Mouse (Mus musculus) embryo, embryonic 10.5 days (tissue): ENCODE results near the gene Fanca.
"Not testable (repeated sequence)": the region's sequence is repeated elsewhere in the genome, so short reads cannot be mapped to it uniquely, and the experiment has no call there.

Experiments
- DNase-seq: peaks from one replicate; pipeline ENCODE4 v3.0.0-alpha.2; 2015; ENCODE audit warnings: low spot score

The Fanca gene

DNA sequence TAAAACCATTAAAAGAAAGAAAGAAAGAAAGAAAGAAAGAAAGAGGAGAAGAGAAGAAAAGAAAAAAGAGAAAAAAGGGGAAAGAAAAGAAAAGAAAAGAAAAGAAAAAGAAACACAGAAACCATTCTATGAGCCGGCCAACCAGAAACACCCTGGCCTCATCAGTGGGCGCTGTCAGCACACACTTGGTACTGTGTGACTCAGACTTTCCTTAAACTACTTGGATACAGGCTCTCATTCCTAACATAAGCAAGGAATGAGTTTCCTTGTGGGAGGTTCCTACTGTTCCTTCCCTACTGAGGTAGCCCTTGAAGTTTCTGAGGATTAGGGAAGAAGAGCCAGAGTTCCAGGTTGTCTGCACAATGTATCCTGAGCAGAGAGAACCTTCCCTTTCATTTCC, 12.9 kb upstream of the Fanca start:
- no peak for DNase-seq

DNA sequence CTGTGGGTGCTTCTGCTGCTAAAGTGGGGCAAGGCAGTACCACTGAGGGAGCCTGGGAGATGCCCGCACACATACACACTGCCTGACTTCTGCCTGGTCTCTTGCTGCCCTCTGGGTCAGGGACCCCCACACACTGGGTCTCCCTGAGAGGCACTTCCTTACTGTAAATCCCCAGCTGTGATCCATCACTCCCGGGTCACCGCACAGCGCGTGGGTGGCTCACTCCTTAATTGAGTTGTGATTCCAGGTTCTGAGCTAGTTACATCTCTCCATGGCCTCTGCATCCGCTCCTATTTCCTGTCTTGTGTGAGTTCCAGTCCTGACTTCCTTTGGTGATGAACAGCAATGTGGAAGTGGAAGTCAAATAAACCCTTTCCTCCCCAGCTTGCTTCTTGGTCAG, 12.3 kb upstream of the Fanca start:
- no peak for DNase-seq

DNA sequence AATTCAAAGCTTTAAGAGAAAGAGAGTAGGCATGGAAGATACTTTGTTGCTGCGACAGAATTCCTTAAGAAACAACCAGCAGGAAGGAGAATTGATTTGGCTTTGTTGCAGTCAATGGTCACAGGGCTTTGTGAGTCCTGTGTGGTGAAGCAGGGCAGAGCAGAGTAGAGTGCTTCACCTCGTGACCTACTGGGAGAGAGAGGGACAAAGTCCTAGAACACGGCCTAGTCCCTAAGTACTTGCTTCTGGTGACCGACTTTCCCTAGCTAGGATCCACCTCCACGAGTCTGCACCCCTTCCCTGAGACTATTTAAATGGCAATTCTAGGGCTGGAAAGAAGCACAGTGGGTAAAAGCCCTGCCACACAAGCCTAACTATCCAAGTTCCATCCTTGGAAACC, 11.6 kb upstream of the Fanca start:
- DNase-seq, result no peak

GRCm38 (mm10) chr8:123329350-123329749, 11.0 kb upstream of the Fanca start:
- DNase-seq, result no peak

DNA sequence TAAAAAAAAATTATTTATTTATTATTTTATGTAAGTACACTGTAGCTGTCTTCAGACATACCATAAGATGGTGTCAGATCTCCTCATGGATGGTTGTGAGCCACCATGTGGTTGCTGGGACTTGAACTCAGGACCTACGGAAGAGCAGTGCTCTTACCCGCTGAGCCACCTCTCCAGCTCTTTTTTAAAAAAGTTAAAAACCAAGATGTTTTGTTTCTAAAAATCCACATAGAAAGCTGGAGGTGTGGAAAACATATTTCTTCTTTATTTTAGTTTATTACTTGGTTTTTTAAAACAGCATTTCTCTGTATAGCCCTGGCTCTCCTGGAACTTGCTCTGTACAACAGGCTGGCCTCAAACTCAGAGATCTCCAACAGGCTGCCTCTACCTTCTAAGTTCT, 10.2 kb upstream of the Fanca start:
- DNase-seq, result no peak

GRCm38 (mm10) chr8:123319522-123320164, 1.3 kb upstream of the Fanca start:
- DNase-seq, result peak; percentile 80

GRCm38 (mm10) chr8:123317781-123318466, 452 bp downstream of the Fanca start:
- DNase-seq, result no peak

- DNase-seq, result no peak
Measured at GRCm38 (mm10) chr8:123308738-123309137, 9.6 kb downstream of the Fanca start.

DNA sequence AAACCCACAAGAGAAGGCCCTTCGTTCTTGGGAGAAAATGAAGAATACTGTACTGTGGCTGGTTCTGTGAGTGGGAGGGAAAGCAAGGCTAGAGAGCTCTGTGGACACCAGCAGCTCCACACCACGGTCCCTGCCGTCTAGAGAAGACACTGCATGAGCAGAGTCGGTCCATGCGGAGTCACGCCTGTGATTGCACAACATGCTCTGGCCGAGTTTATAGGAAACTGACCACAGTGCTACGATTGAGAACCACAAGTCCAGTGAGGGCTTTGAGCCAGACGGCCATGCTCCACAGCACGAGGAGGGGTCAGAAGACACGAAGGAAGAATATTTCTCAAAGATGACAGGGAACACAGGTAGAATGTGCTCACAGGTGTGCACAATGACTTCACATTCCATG, 20.1 kb downstream of the Fanca start:
- no peak for DNase-seq

- DNase-seq, result no peak
Measured at GRCm38 (mm10) chr8:123292785-123293184, 25.6 kb downstream of the Fanca start.

GRCm38 (mm10) chr8:123292281-123292680, 26.1 kb downstream of the Fanca start:
- DNase-seq, result no peak

DNA sequence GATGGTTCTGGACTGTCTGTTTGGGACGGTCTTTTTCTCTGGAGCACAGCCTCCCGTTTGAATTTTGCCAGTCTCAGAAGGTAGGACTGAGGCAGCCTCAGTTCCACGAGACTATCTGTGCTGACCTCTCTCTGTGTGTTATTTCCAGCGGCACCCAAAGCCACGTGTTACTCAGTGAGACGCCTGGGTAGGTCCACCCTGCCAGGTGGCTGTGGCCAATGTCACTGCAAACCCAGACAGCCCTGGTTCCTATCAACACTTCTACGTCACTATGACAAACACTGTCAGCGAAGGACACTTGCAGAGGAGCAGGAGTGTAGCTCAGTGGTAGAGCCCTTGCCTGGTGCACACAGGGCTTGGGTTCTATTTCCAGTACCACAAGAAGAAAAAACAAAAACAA, 26.7 kb downstream of the Fanca start:
- DNase-seq, result no peak

DNA sequence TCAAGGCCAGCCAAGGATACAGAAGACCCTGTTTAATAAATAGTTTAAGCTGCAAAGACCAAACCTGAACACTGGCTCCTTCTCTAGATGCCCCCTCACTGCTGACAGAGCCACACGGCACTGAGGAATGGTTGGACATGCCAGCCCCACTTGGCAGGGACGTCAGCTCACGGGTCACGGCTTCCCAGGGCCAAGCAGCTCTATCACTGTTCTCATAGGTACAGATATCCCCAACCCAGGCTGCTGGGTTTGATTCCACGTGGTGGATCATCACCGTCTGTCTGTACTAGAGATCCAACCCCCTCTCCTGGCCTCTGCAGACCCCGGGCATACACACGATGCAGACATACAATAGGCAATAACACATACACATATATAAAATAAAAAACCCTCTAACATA, 27.7 kb downstream of the Fanca start:
- DNase-seq, result no peak

DNA sequence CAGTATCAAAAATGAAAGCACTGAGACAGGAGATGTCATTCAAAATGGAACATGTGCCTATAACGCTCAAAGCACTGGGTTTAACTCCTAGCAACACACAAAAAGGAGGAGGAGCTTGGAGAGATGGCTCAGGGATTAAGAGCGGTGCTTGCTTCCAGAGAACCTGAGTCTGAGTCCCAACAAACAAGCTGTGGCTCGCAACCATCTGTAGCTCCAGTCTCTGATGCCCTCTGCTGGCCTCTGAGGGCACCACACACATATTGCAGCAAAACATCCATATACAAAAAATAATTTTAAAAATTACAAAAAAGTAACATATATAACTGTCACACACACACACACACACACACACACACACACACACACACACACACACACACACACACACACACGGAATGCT, 28.2 kb downstream of the Fanca start:
- peak; percentile 36 for DNase-seq

GRCm38 (mm10) chr8:123287362-123287761, 31.0 kb downstream of the Fanca start:
- no peak for DNase-seq

GRCm38 (mm10) chr8:123284493-123284892, 33.9 kb downstream of the Fanca start:
- no peak for DNase-seq

- no peak for DNase-seq
Measured at GRCm38 (mm10) chr8:123283991-123284390, 34.4 kb downstream of the Fanca start.

- DNase-seq, result not testable (repeated sequence)
Measured at GRCm38 (mm10) chr8:123282994-123283393, 35.4 kb downstream of the Fanca start.

DNA sequence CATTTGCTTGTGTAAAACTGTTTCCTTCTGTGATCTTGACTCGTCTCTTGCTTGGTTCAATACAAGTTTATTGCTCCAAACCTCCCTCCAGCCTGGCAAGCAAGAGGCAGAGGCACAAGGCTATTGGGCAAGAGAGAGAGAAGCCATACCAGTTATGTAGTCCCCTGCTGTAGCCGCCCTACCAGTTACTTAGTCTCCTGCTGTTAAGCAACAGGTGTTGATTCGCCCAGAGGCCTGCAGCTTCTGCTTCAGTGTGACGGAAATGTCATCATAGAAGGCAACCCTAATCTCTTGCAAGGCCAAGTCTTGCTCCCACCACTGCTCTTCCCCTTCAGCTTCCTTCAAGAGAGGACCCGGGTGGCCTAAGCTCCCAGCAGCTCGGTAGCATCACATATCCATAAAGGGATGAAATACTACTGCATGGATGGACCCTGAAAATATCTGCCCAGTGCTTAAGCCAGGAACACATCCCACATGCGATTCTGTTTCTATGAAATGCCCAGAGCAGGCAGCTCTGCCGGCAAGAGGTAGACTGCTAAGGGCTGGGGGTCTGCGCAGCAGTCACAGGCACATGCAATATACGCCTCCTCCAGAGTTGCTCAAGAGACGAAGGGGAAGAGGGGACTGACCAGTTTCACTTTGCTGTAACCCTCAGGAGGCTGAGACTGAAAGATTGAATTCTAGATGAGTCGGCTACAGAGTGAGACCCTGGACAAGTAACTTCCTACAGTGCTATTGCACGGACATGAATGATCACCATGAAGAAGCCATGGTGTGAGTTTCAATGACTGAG, 37.9 kb downstream of the Fanca start:
- DNase-seq, result no peak

DNA sequence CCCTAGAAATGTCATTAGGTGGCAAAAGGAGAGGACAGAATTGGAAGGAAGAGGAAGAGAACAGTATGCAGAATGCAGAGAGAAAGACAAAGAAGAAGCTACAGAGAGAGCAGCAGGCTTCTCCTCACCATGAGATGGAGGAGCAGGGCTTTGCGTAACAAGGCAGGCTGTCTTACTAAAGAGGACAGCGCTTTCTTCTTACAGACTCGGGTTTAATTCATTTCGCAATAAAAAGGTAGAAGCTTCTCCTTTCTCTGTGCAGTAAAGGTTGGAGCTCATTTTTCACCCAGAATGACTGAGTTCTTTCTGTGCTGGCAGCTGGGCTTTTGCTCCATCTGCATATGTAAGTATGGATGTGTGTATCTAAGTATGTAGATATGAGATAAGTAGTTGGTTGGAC, 38.5 kb downstream of the Fanca start:
- DNase-seq, result no peak

DNA sequence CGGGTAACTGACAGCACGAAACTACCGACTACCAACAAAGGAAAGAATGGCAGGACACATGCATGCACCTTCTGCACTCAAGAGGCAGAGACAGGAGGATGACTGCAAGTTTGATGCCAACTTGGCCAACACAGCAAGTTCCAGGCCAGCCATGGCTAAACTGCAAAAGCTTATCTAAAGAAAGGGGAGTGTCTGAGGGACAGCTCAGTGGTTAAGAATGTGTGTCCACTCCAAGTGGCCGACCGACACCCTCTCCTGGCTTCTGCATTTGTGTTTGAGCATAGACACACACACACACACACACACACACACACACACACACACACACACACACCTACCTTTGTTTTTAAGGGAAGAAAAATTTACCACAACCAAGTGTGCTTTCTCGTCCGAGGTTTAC, 39.9 kb downstream of the Fanca start:
- no peak for DNase-seq

DNA sequence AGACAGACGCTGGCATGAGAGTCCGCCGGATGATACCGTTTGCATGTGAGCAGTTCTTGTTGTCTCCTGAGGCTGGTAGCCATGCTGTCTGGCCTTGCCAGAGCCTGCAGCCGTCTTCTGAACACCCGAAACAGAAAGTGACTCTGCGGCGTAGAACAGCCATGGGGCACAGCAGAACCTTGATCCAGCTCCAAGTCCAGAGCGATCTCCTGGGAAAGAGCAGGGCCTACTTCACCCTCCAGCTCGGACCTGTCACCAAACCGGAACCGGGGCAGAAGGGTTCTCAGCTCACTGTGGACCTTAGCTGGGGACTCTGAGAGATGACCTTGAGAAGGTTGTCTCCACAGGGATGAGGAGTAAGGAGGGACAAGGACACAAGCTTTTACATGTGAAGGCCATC, 43.3 kb downstream of the Fanca start:
- no peak for DNase-seq

DNA sequence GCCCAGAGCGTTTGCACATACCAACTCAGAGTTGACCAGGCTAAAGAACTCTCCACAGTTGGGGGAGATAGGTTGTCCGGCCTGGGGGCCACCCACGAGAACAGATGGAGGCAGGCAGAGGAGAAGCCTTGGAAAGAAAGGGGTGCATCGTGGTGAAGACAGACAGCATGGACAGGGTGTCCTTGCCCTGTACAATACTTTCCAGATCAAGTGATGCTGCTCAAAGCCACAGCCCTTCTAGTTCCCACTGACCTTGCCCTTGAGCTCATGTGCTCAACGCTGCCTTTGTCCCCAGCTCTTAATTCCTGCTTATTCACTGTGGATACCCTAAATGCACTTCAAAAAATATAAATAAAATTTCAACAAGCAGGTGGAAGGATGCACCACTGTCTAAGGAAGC, 43.9 kb downstream of the Fanca start:
- no peak for DNase-seq
